ENCODE assay signal across 9 mouse cellular contexts in genomic region chr12:11221524-11222330, GRCm38 (mm10). TPM values are rescaled to one million over a fixed set of nuclear protein-coding genes. Genes with fewer than 3 reads are reported as not detected.
A peak's percentile ranks its signal among the peaks of the same experiment; 100 is the strongest.
DNase-seq lines count a peak whose midpoint lies in the region; ATAC-seq lines count a peak whose summit lies in the region.
"Had no signal": no experiment of that assay in that cellular context is flagged by ENCODE, and none has a peak within 500 bp of the region (broad histone marks: within the 10 kb centered on the region; RNA-seq: fewer than 3 reads in every experiment).

No protein-coding gene starts in this region.

- peak; percentile 8 for DNase-seq in urinary bladder, postnatal 14 days (ENCODE audit: low spot score)
- DNase-seq in urinary bladder, adult 18-20 months (ENCODE audit: low spot score in 2 of 2): no peak
- no peak for DNase-seq in heart, embryonic 10.5 days (ENCODE audit: low spot score)
- no peak for DNase-seq in spleen, adult 12 weeks (ENCODE audit: low spot score)
- DNase-seq in liver, embryonic 11.5 days (ENCODE audit: low spot score): no peak
- no peak for DNase-seq in cerebellum, postnatal 10 days
- DNase-seq in frontal cortex, postnatal 14 days (ENCODE audit: low spot score in 2 of 2): no peak

- H3K9ac ChIP-seq in limb, embryonic 12.5 days (replicated peaks): peak overlapping the region; percentile 28; the same call in 1 of the 2 replicates
- H3K9ac ChIP-seq in liver, embryonic 11.5 days (ENCODE audit: low read depth, low read length): no peak overlapping the region

- no peaks in the 10 kb centered on the region for H3K36me3 ChIP-seq in heart, embryonic 10.5 days
- H3K36me3 ChIP-seq in limb, embryonic 12.5 days: no peaks in the 10 kb centered on the region
- no peaks in the 10 kb centered on the region for H3K36me3 ChIP-seq in liver, embryonic 11.5 days (ENCODE audit: control insufficient read depth, insufficient read depth, low read length)

- peaks cover 22% of the 10 kb centered on the region for H3K4me1 ChIP-seq in heart, embryonic 10.5 days
- peaks cover 9% of the 10 kb centered on the region for H3K4me1 ChIP-seq in limb, embryonic 12.5 days (replicated peaks)
- no peaks in the 10 kb centered on the region for H3K4me1 ChIP-seq in liver, embryonic 11.5 days (replicated peaks; ENCODE audit: control insufficient read depth, insufficient read depth, low read length)

- H3K4me3 ChIP-seq in heart, embryonic 10.5 days: no peak overlapping the region
- H3K4me3 ChIP-seq in limb, embryonic 12.5 days (replicated peaks): no peak overlapping the region
- H3K4me3 ChIP-seq in liver, embryonic 11.5 days (ENCODE audit: low read depth, low read length): no peak overlapping the region

- no peaks in the 10 kb centered on the region for H3K27me3 ChIP-seq in heart, embryonic 10.5 days (ENCODE audit: insufficient read depth, poor library complexity, severe bottlenecking)
- H3K27me3 ChIP-seq in limb, embryonic 12.5 days: no peaks in the 10 kb centered on the region
- no peaks in the 10 kb centered on the region for H3K27me3 ChIP-seq in liver, embryonic 11.5 days (replicated peaks; ENCODE audit: control insufficient read depth, insufficient read depth, low read length)

- ATAC-seq in limb, embryonic 12.5 days (ENCODE audit: insufficient number of reproducible peaks, insufficient read depth, low FRiP score, low TSS enrichment, low read depth): peak; percentile 80
- no peak for ATAC-seq in liver, embryonic 11.5 days (replicated peaks; ENCODE audit: low FRiP score)
- ATAC-seq: Patski had no signal

- peak overlapping the region; percentile 35 for H3K4me2 ChIP-seq in limb, embryonic 12.5 days
- no peak overlapping the region for H3K4me2 ChIP-seq in liver, embryonic 11.5 days

- peak overlapping the region; percentile 70 for H3K27ac ChIP-seq in heart, embryonic 10.5 days
- peak overlapping the region; percentile 81 for H3K27ac ChIP-seq in limb, embryonic 12.5 days
- no peak overlapping the region for H3K27ac ChIP-seq in liver, embryonic 11.5 days (ENCODE audit: low read depth, low read length)

- H3K9me3 ChIP-seq in heart, embryonic 10.5 days: no peaks in the 10 kb centered on the region
- no peaks in the 10 kb centered on the region for H3K9me3 ChIP-seq in limb, embryonic 12.5 days
- no peaks in the 10 kb centered on the region for H3K9me3 ChIP-seq in liver, embryonic 11.5 days (ENCODE audit: control insufficient read depth, low read length)

- 55% methylated on average over 20 of the region's 20 CpGs for WGBS in heart, embryonic 10.5 days
- 33% methylated on average over 20 of the region's 20 CpGs for WGBS in limb, embryonic 12.5 days
- 71% methylated on average over 20 of the region's 20 CpGs for WGBS in liver, embryonic 11.5 days

RNA-seq across cellular contexts. Expression of gene Msgn1, which starts 13.0 kb away (rescaled TPM):
- not detected in 2 replicates for polyA plus RNA-seq in heart, embryonic 10.5 days (2016; fragmentation: Nextera tagmentation; extraction: Ambion mirVana)
- not detected in 2 replicates for polyA plus RNA-seq in limb, embryonic 12.5 days (2016; fragmentation: Nextera tagmentation; extraction: Ambion mirVana)
- not detected in 2 replicates for polyA plus RNA-seq in liver, embryonic 11.5 days (2014; fragmentation: Nextera tagmentation; extraction: Ambion mirVana)
- polyA plus RNA-seq: Patski had no signal

RNA-seq across cellular contexts. Expression of gene Gen1, which starts 43.9 kb away (rescaled TPM):
- 11.0 and 13.5 TPM in 2 replicates for polyA plus RNA-seq in heart, embryonic 10.5 days (2016; fragmentation: Nextera tagmentation; extraction: Ambion mirVana)
- polyA plus RNA-seq in limb, embryonic 12.5 days (2016; fragmentation: Nextera tagmentation; extraction: Ambion mirVana): 13.1 and 14.3 TPM in 2 replicates
- polyA plus RNA-seq in liver, embryonic 11.5 days (2014; fragmentation: Nextera tagmentation; extraction: Ambion mirVana): 13.5 and 13.9 TPM in 2 replicates

RNA-seq across cellular contexts. Expression of gene Smc6, which starts 44.0 kb away (rescaled TPM):
- 112 and 114 TPM in 2 replicates for polyA plus RNA-seq in heart, embryonic 10.5 days (2016; fragmentation: Nextera tagmentation; extraction: Ambion mirVana)
- 158 and 161 TPM in 2 replicates for polyA plus RNA-seq in limb, embryonic 12.5 days (2016; fragmentation: Nextera tagmentation; extraction: Ambion mirVana)
- polyA plus RNA-seq in liver, embryonic 11.5 days (2014; fragmentation: Nextera tagmentation; extraction: Ambion mirVana): 91.1 and 95.8 TPM in 2 replicates
